Mouse (Mus musculus): Measurements from ENCODE around the gene Hist1h4k.
A peak's percentile ranks its signal among the peaks of the same experiment; 100 is the strongest.
"Not testable (repeated sequence)": the region's sequence is repeated elsewhere in the genome, so short reads cannot be mapped to it uniquely, and the experiment has no call there.

DNA sequence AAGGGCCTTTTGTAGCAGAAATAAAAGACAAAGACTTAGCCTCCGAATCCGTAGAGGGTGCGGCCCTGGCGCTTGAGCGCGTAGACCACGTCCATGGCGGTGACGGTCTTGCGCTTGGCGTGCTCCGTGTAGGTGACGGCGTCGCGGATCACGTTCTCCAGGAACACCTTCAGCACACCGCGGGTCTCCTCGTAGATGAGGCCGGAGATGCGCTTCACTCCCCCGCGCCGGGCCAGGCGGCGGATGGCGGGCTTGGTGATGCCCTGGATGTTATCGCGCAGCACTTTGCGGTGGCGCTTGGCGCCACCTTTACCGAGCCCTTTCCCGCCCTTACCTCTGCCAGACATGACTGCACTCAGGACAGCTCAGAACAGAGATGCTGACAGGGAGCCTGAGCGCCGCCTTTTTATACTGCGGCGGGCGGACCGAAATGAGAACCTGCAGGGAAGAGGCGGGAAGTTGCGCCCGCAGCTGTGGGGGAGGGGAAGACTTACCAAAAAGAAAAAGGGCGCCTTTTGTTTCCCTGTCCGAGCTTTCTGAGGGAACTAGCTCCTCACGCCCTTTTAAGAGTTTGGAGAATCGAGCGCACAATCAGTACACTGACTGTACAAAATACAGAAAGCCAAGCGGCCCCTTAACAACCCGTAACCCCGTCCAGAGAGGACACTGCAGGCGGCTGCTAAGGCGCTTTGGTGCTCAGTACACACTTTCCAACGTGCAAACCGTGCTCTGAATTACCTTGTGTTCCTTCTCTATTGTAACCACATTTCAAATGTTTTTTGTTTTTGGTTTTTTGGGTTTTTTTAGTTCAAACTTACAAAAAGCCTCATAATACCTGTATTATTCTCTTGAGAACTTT, at the start of gene Hist1h4k:
- not testable (repeated sequence) for TF ChIP-seq CTCF (IDR thresholded peaks at IDR 0.05; ENCODE audit: low read depth, low read length)
- peak; percentile 64; the same call in 1 of the 2 replicates for TF ChIP-seq POLR2A (IDR thresholded peaks at IDR 0.05; ENCODE audit: extremely low read depth, insufficient read depth, low read length)

All from liver, adult 2 months (tissue).